Mouse (Mus musculus) right cerebral cortex, postnatal 4 days (tissue): ENCODE results near the gene Glo1.
"Not testable (repeated sequence)": the region's sequence is repeated elsewhere in the genome, so short reads cannot be mapped to it uniquely, and the experiment has no call there.

Experiments used
- DNase-seq: peaks from one replicate; pipeline ENCODE4 v3.0.0-alpha.2; 2022

Gene Glo1

DNA sequence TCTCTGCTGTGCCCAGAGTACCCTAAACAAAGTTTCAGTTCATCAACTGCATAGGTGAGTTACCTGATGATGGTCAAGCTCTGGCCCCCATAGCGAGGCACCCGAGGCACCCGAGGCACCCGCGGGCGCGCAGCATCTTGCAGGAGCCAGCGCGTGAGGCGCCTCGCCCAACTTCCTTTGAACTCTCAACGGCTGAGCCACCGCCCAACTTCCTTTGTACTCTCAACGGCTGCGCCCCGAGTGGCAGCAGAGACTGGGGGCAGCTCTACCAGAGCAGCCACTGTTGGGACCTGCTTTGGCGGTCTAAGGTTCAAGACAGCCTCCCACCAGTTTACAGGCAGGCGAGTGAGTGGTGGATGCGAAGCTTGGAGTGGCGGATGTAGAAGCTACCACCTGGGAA lies at the start of gene Glo1:
Gene Glo1, minus strand, starts transcription at position 153 of the 400 bp plus-strand sequence.
- DNase-seq, result not testable (repeated sequence)

DNA sequence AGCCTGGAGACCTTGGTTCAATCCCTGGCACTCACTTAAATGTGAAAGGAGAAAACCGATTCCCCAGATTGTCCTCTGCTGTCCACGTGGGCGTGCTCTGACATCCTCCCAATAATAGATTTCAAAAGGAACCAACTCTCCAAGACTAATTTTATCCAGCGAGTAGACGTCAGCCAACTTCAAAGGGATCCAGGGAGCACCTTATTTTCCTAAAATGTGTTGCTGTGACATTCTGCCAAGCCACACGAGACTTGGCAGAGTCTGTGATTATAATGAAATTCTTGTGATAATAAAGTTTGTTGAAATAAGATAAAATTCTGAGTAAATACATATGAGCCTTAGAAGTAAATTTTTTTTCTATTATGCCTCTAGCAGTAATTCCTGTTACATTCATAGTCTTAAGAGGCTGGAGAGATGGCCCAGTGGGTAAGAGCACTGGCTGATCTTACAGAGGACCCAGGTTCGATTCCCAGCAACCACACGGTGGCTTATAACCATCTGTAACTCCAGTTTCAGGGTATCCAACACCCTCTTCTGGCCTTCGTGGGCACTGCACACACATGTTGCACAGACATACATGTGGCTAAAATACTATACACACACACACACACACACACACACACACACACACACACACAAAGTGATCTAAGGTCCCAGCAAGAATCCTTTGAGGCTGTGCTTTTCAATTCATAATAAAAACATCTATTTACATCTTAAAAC lies 48.5 kb upstream of the Glo1 start:
- no peak for DNase-seq

DNA sequence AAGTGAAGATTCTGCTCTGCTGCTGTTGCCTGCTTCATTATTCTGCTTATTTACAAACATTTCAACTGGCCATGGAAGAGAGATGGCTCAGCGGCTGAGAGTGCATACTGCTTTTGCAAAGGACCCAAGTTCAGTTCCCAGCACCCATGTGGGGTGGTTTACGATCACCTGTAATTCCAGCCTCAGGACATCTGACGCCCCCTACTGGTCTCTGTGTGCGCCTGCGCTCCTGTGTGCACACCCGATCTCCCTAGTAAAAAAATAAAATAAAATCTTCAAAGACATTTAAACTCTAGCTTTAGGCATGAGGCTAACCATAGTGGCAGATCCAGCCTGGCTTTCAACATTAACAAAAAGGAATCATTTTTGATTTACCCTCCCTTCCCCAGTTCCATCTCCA lies 46.4 kb upstream of the Glo1 start:
- DNase-seq, result no peak

DNA sequence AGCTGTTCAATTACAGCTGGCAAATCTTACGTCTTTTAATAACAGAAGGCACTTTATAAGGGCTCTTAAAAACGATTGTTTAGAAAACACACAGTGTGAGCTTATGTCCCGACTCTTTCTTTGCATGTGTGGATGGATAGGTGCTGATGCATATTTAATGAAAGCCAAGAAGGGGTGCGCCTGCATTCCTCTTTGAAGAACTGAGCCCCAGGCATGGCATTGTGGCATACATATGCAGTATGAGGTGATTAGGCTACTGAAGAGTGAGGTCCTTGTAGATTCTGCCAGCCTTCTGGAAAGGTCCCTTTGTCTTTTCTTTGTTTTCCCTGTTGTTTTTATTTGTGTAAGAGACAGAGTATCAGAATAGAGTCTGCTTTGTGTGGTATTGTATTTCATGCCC lies 45.9 kb upstream of the Glo1 start:
- DNase-seq, result no peak

DNA sequence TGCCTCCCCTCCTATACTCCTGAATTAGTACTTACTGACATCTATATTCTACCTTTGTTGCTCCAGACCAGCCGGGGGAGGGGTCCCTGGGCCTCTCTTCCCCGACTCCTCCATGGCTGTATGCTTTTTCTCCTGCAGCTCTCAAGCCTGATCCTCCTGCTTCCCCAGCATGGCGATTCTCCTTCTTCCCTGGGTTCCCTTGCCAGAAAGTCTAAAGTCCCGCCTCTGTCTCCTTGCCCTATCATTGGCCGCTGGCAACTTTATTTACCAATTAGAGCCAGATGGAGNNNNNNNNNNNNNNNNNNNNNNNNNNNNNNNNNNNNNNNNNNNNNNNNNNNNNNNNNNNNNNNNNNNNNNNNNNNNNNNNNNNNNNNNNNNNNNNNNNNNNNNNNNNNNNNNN lies 38.2 kb upstream of the Glo1 start:
- no peak for DNase-seq

DNA sequence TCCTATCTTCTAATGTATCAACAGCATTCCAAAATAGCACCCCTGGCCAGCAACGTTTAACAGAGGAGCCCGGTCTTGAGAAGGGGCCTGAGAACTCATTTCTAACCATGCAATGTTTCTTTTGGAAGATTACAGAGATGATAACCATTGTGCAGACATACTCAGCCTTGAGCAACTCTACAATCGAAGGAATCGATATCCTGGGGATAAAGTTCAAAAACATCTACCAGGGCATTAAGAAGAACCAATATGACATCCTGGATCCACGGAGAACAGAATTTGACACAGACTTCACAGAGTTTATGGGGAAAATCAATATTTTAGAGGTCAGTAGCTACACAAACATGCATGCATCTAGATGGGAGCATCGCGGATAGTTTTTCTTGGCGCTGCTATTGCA lies 36.5 kb upstream of the Glo1 start:
- DNase-seq, result no peak

DNA sequence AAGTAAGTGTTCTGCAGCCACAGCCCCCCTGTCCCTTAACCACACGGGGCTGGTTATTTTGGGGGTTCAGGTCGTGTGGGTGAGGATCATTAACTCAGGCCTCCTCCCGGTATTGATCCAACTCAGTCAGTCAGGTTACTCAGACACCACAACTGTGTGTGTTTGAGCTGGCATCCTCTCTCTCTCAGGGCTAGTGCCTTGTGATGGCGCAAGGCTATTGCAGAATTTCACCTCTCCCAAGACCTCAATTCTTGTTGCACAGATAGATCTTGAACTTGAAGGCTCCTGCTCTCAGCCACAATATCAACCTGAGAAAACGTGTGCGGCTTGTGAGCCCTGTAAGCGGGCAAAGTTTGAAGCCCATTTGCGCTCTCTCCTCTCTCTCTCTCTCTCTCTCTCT lies 35.5 kb upstream of the Glo1 start:
- DNase-seq, result no peak

DNA sequence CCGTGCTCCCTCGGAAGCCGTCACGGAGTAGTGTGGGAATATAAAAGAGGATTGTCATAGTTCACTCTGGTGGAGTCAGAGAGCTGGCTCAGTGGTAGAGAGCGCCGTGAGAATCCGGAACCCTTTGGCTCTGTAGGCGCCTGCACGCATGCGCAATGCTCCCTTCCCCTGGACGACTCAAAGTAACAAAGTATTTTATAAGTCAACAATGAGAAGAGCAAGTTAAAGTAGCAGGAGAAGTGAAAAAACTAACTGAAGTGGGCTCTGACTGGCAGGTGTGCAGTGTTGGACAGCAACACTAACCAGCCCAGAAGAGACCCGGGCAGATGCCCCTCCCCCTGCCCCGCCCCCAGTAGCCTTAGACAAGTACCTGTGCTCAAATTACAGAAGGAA lies 31.5 kb upstream of the Glo1 start:
- DNase-seq, result peak; percentile 72

DNA sequence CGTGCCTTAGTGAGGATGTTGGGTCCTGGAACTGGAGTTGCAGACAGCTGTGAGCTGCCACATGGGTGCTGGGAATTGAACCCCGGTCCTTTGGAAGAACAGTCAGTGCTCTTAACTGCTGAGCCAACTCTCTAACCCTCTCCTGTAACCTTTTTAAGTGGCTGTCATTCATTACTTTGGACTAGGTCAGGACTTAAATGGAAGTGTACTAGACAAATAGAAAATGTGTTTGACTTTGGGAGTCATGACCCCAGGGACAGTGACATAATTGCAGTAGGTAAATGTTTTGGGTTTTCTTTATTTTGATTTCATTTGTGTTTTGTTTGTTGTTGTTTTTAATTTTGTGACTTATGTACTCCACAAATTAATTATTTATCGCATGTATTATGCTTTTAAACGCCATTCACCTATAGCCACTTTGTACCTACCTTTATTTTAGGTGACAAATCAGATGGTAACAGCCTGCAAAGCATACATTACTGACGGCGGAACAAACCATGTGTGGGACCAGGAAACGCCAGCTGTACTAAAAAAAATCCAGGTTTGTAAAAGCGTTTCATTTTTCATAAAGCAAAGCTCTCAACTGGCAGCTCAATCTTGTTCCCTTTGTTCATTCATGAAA lies 31.0 kb upstream of the Glo1 start:
- no peak for DNase-seq

DNA sequence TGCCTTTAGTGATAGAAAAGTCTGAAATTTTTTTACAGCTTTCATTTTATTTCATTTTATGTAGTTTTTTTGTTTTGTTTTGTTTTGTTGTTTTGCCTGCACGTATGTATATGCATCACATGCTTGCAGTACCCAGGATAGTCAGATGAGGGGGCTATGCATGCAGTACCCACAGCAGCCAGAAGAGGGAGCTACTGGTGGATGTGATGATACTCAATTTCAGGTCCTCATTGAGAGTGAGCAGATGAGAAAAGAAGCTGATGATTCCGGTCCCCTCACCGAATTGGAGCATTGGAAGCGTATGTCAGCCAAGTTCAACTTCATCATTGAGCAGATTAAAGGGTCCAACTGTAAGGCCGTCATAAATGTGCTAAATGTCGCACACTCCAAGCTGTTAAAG lies 26.3 kb upstream of the Glo1 start:
- peak; percentile 43 for DNase-seq

DNA sequence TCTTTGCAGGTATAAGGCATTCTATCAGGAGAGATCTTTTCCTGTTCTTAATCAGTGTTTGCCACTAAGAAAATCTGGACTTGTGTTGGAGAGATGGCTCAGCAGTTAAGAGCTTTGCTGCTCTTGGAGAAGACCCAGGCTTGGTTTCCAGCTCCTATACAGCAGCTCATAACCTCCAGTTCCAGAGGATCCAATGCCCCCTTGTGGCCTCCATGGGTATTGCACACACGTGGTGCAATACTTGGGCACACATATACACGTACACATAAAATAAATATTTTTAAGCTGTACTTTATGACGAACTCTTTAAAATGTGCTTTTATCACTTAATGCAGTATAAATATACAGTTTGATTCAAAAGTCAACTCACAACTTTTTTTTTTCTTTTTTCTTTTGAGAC lies 22.1 kb upstream of the Glo1 start:
- DNase-seq, result no peak

DNA sequence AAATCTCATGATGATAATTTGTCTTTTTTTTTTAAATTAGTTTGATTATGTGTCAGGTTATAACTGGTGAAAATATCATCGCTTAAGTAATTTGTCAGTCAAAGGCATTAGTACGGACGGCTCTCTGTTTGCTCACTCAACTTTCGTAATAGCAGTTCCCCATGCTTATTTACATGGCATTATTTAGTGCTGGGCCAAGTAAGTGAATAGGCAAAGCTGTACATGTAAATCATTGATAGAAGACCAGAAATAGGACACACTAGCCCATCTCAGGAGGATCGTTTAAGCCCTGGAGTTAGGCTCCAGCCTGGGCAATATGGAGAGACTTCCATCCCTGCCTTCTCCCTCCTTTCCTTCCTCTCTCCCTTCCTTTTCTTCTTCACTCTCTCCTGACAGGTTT lies 14.2 kb upstream of the Glo1 start:
- DNase-seq, result no peak

DNA sequence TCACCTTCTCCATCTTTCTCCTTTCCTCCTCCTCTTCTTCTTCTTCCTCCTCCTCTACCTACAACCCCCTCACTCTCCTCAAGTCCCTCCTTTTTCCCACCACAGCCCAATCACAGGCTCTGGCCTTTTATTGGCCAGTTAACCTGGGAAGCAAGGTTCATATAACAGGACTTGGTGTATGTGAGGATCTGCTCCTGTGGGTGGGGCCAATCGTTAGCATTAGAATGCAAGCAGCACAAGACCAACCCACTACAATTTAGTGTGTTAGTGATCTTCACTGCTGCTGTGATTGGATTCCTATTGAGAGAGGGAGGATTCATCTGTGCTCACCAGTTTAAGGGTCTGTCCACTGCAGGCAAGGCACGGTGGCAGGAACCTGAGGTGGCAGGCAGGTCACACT lies 12.3 kb upstream of the Glo1 start:
- no peak for DNase-seq

DNA sequence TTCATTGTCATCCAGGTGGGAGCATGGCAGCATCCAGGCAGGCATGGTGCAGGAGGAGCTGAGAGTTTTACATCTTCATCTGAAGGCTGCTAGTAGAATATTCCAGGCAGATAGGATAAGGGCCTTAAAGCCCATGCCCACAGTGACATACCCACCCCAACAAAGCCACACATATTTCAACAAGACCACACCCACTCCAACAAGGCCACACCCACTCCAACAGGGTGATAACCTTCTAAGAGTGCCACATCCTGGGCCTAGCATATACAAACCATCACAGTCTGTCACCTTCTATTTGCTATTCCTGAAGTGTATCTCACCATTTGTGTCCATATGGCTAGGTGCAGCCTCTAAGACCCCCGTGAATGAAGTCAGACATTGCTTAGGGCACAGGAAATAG lies 11.0 kb upstream of the Glo1 start:
- DNase-seq, result no peak

DNA sequence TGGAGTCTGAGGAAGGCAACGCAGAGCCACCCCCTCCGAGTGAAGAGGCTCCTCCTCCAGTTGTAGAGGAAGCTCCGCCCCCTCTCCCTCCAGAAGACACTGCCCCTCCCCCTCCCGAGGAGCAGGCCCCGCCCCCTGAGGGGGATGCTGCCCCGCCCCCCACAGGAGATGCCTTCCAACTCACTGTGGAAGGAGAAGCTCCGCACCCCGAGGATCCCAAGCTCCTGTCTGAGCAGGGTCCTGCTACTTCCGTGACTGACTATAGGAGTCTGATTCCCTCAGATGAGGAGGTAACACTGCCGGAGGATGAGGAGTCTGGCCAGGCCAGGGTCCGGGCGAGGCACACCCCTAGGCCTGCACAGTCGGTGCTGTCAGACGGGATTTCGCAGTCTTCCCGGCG lies 8.7 kb upstream of the Glo1 start:
- DNase-seq, result peak; percentile 45

DNA sequence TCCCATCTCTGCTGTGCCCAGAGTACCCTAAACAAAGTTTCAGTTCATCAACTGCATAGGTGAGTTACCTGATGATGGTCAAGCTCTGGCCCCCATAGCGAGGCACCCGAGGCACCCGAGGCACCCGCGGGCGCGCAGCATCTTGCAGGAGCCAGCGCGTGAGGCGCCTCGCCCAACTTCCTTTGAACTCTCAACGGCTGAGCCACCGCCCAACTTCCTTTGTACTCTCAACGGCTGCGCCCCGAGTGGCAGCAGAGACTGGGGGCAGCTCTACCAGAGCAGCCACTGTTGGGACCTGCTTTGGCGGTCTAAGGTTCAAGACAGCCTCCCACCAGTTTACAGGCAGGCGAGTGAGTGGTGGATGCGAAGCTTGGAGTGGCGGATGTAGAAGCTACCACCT lies 2.5 kb downstream of the Glo1 start, which contains the start of gene Dnah8:
Gene Dnah8, plus strand, starts transcription at position 223 of the 400 bp plus-strand sequence.
- DNase-seq, result not testable (repeated sequence)

DNA sequence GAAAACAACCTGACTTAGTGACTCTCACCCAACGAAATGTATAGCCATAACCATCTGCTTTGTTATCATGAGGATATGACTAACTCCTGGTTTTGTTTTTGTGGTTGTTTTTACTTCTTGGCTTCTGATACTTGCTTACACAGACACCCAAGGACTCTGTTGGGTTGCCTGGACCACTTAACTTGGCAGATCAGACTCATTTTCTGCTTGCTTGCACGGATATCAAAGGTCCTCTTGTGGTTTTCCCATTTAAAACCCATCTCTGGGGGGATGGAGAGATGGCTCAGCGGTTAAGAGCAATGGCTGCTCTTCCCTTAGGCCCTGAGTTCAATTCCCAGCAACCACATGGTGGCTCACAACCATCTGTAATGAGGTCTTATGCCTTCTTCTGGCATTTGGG lies 3.5 kb downstream of the Glo1 start:
- DNase-seq, result no peak

DNA sequence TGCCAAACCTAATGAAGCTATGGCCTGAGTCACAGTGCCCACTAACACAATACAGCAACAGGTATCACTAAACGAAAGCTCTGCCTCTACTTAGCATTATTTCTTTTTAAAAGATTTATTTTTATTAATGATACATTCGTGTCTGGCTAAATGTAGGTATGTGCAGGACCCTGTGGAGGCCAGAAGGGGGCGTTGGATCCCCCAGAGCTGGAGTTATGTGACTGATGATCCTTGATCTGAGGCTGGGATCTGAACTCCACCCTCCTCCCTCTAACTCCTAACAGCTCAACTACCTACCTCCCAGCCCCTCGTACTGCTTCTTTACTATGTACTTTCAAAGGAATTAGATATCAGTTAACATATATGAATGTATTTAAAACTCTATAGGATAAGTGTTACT lies 5.2 kb downstream of the Glo1 start:
- DNase-seq, result no peak

DNA sequence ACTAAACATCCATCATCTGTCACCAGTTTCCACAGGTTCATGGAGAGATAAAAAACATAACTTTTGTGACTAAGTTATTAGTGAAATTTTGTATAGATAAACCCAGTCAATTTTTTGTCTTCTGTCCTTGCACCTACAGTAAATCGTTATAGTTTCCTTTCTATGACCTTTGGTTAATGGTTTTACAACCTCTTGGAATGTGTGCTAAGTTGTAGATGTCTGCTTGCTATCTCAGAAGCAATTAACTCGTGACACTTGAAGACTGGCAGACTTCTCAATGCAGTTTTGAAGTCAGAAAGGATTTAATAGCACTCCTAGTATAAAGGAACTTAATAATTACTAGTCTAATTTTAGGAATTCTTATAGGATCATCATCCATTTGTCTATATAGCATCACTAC lies 6.1 kb downstream of the Glo1 start:
- DNase-seq, result no peak

DNA sequence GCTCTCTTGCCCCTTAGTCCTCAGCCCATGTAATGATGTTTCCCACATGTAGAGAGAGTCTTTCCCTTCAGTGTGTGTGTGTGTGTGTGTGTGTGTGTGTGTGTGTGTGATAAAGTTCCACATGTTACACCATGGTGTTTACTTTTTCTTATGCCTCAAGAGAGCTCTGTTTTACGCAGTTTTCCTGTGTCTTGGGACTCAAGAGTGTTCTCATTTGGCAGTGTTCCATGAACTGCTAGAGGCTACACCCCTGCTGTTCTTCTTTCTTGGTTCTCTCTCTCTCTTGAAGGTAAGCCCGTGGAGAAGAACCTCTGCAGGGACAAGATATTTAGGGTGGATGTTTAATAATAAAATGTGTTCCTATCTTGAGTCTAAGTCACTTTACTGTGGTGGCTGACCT lies 7.5 kb downstream of the Glo1 start:
- DNase-seq, result no peak

DNA sequence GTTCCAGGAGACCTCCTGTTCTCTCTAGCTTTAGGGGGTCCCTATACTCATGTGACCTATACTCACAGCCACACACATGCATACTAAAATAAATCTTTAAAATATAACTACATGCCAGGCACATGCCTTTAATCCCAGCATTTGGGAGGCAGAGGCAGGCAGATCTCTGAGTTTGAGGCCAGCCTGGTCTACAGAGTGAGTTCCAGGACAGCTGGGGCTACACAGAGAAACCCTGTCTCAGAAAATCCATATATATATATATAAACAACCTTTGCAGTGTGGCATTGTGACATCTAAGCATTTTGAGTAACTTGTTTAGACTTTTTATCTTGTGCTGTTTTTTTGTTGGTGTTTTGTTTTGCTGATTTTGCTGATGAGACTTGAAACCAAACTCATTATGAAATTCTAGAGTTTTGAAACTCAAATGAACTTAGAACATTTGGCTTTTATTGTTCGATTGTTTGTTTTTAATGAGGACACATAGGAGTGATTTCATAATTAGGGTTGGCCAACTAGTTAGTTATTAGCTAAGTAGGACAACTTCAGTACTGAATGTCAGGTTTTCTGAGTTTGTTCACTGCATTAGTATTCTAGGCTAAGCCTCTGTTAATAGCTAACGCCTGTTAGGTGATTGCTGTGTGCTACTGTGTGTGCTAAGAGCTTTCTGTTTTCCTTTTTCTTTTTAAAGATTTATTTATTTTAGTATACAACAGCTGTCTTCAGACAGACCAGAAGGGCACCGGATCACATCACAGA lies 8.4 kb downstream of the Glo1 start:
- no peak for DNase-seq

DNA sequence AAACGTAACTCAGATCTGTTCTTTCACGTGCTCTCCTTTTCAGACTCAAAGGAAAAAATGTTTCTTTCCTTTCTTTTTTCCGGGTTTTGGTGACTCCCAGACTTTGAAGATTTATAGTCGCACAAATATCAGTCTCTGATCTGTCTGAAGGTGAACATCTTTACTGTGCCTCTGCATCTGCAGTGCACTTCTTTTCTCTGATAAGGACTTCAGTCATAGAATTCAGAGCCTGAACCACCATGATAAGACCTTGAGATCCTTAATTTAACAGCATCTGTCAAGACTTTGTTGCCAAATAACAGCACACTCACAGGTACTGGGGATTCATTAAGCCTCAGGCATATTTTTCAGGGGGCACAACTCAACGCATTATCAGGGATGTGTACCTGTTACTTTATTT lies 10.5 kb downstream of the Glo1 start:
- no peak for DNase-seq

DNA sequence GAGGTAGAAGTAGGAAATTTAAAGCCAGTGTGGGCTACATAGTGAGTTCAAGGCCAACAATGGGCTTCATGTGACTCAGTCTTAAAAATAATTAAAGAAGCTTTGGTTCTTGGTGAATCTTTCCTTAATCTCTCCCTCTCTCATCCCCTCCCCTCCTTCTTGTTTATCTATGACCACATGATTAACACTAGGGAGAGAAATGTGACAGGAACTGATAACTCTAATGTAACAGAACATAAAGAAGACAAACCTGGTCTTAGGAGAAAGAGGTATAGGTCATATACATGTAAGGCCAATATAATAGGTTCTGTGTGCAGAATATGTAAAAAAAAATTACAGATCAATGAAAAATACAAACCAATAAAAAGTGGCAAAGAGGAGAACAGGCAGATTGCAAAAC lies 13.3 kb downstream of the Glo1 start:
- DNase-seq, result no peak
